Mouse (Mus musculus): Measurements from ENCODE around the gene Speer4f1. TPM values are rescaled to one million over a fixed set of nuclear protein-coding genes. Genes with fewer than 3 reads are reported as not detected.
"Not testable (repeated sequence)": the region's sequence is repeated elsewhere in the genome, so short reads cannot be mapped to it uniquely, and the experiment has no call there.

Speer4f1 gene
- not detected for total RNA-seq (2021)
- long read RNA-seq, experiment 1: 0 reads
- long read RNA-seq, experiment 2: 0 reads

DNA sequence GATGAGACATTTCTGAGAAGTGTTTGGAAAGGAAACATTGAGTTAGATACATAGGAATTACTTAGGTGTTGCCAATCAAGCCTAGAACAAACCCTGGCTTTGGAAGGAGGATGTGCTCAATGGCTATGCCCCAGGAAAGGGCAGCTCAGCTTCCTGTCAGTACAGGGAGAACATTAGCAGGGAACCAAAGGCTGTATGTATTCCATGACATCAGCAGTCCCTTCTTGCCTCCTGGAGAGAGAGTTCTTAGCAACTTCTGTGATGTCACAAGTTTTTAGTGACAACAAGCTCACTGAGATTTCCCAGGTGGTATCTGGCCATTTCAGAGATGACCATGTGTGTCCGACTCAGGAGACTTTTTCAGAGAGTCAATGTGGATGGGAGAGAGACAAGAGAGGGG, at the start of gene Speer4f1:
Gene Speer4f1 (plus strand): TSS at position 301 of the 400 bp plus-strand sequence.
- DNase-seq (ENCODE audit: low spot score in 2 of 2): not testable (repeated sequence)

DNA sequence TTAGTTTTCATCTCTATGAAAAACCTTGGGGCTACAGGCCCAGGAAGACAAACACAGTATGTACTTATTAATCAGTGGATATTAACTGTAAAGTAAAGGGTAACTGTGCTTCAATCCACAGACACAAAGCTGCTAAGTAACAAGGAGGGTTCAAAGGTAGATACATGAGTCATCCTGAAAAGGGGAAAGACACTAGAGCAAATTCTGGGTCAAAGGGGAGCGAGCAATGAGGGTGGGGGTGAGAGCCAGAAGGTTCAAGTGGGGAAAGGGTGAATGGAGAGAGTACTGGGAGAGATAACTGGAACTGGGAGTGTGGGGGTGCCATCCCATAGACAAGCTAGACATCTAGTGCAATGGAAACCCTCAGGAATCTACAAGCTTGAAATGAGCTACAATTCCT, 49.0 kb upstream of the Speer4f1 start:
- no peak for DNase-seq (ENCODE audit: low spot score in 2 of 2)

DNA sequence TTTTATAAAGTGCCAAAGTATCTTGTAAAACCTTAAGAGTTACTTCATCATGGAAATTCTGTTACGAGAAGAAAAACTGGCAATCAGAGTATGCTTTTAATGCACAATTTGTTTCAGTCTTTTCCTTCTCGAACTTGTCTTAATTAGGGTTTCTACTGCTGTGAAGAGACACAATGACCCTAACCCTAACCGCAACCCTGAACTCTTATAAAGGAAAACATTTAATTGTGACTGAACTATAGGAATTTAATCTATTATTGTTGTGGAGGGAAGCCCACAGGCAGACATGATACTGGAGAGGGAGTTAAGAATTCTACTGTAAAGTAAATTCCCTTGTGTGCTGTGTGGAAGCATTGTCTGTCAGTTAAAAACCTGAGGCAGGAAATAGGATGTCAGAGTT, 41.2 kb upstream of the Speer4f1 start:
- no peak for DNase-seq (ENCODE audit: low spot score in 2 of 2)

GRCm38 (mm10) chr5:17436209-17436608, 39.7 kb upstream of the Speer4f1 start:
- DNase-seq (ENCODE audit: low spot score in 2 of 2): no peak

- no peak for DNase-seq (ENCODE audit: low spot score in 2 of 2)
Observed at GRCm38 (mm10) chr5:17439487-17440102, 36.3 kb upstream of the Speer4f1 start.

DNA sequence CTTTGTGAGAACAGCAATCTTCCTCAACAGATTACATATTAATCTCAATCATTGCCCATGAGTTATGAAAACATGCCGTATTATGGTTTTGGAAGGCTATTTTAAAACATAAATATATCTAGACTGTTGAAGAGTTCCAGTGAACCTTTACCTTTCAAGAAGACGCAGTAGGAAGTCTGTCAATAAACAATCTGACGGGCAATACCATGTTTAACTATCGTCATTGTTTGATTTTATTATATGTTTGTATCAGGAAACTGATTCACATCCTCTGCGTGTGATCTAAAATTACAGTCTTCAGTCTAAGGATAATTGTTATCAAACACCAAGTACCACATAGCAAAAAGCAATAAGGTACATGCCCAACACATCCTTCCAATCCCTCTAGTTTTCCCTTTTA, 21.8 kb upstream of the Speer4f1 start:
- DNase-seq (ENCODE audit: low spot score in 2 of 2): no peak

- no peak for DNase-seq (ENCODE audit: low spot score in 2 of 2)
Observed at GRCm38 (mm10) chr5:17454952-17455586, 20.8 kb upstream of the Speer4f1 start.

DNA sequence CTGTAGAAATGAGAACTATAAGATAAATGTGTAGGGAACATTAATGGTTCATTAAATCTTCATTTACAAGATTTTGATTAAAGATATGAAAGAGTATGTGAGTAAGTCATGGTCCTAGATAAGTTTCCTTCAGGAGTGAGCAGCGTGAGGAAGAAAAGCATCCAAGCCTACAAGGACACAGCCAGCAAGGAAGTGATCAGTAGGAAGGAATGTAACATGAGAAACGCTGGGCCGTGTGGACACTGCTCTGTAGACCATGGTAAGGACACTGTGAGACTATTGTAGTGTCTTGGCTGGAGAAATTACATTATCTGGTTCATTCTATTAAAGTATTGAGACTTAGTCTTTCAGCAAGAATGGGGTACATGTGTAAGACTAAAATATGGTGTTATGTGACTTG, 19.2 kb upstream of the Speer4f1 start:
- DNase-seq (ENCODE audit: low spot score in 2 of 2): no peak

GRCm38 (mm10) chr5:17468120-17468519, 7.8 kb upstream of the Speer4f1 start:
- not testable (repeated sequence) for DNase-seq (ENCODE audit: low spot score in 2 of 2)

GRCm38 (mm10) chr5:17476476-17476875, 578 bp downstream of the Speer4f1 start:
- no peak for DNase-seq (ENCODE audit: low spot score in 2 of 2)

DNA sequence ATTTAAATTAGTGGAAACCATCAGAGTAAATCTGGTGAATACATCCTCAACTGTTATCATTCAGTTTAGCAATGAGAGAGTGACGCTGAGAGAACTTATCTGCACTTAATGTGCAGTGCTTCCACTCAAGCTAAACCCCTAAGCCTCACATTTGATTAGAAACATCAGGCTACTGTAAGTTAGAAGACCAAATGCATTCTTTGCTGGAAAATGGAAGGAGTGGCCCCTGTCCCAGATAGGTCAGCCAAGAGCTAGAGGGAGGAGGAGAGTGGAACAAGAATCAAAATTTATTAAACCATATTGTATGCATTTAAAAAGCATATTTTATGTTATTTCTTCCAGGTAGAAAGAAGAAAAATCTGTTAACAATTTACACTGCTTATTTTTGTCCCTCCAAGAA, 14.0 kb downstream of the Speer4f1 start:
- no peak for DNase-seq (ENCODE audit: low spot score in 2 of 2)

DNA sequence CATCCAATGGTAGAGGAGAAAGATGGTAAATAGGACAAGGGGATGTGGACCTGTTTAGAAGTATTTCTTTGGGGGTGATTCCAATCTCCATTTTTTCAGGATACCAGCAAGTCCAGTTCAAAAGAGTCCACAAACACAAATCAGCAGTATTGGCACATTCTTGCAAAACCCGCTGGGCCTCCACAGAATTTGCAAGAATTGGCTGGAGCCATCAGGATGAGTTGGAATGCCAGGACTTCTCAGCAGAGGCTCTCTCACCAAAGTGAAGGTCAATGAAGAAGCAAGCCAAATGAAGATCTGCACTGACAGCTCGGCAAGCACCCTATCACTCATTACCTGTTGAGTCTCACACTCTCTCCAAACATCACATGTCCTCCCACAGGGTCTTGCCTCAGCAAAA, 19.7 kb downstream of the Speer4f1 start:
- DNase-seq (ENCODE audit: low spot score in 2 of 2): no peak

- no peak for DNase-seq (ENCODE audit: low spot score in 2 of 2)
Observed at GRCm38 (mm10) chr5:17496650-17497049, 20.8 kb downstream of the Speer4f1 start.

GRCm38 (mm10) chr5:17499873-17500329, 24.0 kb downstream of the Speer4f1 start:
- no peak for DNase-seq (ENCODE audit: low spot score in 2 of 2)

DNA sequence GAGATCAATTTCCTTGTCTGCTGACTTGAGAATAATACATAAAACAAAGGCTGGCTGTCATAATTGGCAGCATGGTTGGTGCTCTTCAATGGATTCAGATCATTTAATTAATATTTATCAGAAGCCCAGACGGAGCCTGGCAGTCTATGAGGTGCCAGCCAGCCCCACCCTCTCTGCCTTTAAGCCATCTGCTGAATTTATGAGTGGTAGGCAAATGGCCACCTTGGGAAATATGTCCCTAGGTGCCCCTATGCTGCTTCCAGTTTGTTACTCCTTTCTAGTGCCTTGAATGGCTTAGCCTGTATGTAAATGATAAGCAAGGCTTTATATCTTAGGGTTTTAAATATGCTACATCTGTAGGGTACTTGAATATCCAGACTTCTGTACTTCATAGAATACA, 25.0 kb downstream of the Speer4f1 start:
- DNase-seq (ENCODE audit: low spot score in 2 of 2): no peak

GRCm38 (mm10) chr5:17505540-17505939, 29.6 kb downstream of the Speer4f1 start:
- DNase-seq (ENCODE audit: low spot score in 2 of 2): no peak

DNA sequence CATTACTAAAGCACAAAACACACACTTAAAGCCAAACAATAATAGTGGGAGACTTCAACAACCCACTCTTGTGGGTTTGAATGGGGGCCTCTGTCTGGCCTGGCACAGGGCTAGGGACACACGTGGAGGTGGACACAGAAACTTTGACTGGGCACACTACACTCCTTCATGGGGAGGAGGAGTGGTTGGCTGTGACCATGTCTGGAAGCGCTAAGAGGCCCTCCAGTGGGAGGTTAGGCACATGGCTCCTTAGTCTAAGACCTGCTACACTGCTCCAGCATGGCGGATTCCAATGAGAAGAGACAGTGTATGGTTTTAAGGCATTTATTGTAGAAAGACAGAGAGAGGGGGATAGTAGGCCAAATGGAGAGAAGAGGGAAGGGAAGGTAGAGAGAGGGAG, 32.1 kb downstream of the Speer4f1 start:
- DNase-seq (ENCODE audit: low spot score in 2 of 2): no peak

Other genes starting within 250 kb of the Speer4f1 start
- not detected for gene Speer4f2, start 102.9 kb upstream of the Speer4f1 start, total RNA-seq (2021)
- 10 to 100 TPM in 1 of 2 experiments, 1 to 10 TPM in 1; 9.4 to 20.5 TPM for gene Sema3c, start 98.2 kb downstream of the Speer4f1 start, total RNA-seq (2021)